Mouse (Mus musculus): Measurements from ENCODE around the gene Zswim8.

Zswim8 gene

DNA sequence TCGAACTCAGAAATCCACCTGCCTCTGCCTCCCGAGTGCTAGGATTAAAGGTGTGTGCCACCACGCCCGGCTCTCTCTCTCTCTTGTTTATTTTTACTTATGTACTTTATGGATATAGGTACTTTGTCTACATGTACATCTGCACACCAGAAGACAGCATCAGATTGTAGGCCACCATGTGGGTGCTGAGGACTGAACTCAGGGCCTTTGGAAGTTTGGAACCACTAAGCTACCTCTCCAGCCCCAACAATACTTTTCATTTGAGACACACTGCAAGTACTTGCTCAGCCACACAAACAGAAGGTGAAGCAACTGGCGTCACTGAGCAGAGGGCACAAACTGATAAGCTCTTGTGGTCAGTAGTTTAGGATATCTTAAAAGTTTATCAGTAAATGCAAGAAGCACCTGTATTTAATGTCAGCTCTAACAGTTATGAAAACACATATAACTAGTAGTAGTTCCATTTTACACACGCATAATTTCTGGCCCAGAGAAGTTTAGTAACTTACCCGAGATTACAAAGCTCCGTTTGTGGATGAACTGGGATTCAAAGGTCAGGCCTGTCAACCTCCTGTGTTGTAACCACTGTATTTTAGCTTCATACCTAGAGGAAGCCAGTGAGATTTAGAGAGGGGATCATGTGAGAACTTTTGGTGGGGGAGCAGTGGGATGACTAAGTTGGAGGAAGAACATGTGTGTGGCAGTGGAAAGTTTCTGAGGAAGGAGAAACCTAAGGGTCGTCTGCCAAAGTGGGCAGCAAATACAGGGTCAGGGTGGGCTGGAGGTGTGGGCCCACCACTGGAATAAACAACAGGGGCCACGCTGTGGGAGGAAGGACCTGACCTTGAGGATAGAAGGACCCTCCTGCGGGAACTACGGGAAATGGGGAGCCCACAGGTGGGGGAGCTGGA is 25.9 kb downstream of the Zswim8 start:
- no peak for DNase-seq

DNA sequence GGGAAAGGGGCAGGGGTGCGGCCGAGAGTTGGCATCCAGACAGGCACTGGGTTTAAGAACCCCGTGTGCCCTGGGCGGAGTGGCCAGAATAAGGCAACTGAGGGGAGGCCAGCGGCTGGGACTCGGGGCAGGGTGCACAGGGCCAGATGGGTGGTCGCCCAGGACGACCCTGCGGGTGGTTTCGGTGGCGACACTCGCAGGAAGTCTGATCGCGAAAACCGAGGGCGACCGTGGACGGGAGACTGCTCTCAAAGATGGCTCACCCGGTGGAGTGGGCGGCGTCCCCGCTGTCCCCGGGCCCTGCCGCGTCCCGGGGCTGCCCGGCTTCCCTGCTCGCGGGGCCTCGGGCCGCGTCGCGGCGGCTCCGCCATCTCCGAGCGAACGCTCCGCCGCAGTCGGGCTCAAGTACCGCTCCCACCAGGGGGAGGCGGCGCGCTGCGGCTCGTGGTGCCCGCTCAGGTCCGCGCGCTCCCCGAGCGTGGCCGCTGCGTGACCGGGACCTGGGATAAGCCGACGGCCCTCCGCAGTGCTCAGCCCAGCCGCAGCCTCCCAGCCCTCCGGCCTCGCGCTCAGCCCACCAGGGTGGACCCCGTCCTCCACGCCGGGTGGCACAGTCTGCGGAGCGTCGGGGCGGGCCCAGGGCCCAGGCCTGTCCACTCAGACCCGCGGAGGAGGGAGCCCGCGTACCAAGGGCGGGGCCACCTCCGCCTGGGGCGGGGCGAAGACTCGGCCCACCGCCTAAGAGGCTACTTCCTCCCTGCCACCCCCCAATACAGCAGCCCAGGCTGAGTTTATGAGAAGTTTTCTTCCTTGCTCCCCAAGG is 26.8 kb downstream of the Zswim8 start, which contains the start of gene Ndst2:
Ndst2 (minus strand) TSS at position 611 of the 823 bp plus-strand sequence.
- DNase-seq = peak; percentile 89 to 92

- DNase-seq = no peak
Observed at GRCm38 (mm10) chr14:20735052-20735451, 27.7 kb downstream of the Zswim8 start.

DNA sequence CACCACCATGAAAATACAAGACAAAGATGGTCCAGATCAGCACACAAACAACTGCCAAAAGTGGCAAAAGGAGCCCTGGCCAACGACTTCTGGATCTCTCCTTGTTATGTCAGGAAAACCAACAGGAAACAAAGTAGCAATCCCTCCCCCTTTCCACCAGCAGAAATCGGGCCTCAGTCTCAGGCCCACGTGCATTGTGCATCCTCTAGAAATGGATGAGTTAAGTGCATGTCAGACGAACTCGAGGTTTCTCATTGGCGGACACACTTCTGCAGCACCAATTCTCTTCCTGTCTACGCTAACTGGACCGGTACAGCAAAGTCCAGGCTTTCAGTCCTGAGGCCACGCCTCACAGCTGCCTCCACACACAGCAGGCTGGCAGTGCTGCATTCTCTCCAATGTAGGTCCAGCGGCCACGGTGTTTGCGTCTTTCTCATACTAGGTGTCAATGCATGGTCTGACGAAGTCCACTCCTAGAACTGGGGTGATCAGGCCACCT is 28.6 kb downstream of the Zswim8 start:
- DNase-seq = no peak

- peak; percentile 66 to 81 for DNase-seq
Observed at GRCm38 (mm10) chr14:20737306-20737705, 30.0 kb downstream of the Zswim8 start.

DNA sequence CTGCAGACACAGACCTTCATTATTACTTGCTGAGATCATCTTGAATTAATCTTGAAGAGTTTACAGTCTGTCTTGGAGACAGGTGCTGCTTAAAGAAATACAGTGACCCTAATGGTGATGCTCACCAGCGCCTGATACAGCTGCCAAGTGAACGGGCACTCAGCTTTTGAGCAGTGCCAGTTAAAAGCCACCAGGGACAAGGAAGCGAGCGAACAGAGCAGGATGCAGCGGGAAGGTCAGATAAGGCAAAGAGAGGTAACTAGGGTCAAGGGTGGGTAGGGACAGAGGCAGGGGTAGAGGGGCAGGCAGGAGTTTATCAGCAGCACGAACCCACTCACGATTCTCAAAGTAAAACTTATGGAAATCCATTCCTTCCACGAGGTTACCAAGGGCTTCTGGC is 31.2 kb downstream of the Zswim8 start:
- no peak for DNase-seq

- DNase-seq = peak; percentile 76 to 84
Observed at GRCm38 (mm10) chr14:20741301-20741700, 33.9 kb downstream of the Zswim8 start.

DNA sequence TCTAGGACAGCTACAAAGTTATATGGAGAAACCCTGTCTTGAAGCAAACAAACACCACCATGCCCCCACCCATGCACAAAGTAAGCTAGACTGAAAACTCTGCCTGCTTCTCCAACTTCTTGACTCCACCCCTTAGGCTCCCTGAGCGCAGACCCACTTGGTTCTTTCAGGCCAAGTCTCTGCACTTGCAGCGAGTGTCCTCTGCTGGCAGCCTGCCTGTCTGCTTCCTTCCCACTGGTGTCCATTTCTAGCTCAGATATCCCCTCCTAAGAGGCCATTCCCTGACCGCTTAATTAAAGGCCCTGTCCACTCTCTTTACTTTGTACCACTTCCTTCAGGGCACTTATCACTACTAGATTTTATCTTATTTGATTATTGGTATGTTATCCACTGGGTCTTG is 36.3 kb downstream of the Zswim8 start:
- DNase-seq = no peak

- no peak for DNase-seq
Observed at GRCm38 (mm10) chr14:20746935-20747334, 39.6 kb downstream of the Zswim8 start.

DNA sequence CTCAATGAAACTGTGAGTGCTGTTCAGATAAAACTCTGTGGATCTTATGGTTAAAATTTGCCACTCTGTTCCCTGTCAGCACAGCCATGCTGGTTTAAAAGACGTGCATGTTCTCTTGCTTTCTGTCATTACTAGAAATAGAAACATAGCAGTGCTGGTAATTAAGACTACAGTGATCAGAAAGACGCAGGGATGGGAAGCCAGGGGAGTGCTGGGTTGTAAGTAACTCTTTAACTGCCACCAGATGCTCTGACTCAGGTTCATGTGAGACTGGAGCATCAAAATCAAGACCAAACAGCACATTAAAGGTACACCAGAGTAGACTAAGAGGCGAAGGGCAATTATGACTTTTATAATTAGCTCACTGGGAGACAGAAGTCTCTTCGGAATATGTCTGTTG is 41.0 kb downstream of the Zswim8 start:
- DNase-seq = no peak

- DNase-seq = no peak
Observed at GRCm38 (mm10) chr14:20749494-20750051, 42.2 kb downstream of the Zswim8 start.

DNA sequence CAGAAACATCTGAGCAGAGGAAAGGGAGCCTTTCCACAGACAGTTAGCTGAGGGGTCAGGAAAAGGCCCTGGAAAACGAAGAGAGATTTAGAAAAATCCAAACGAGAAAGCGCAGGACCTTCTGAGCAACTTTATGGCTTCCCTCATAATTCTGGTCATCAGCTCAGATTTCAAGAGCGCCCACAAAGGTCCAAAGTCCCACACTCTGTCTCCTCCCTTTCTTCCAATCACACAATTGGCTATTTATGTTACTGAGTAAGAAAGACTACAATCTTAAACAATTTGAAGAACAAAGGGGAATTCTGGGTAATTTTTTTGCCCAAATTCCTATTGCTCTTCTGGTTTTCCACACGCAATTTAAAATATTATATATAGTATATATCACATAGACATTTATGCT is 43.2 kb downstream of the Zswim8 start:
- DNase-seq = no peak

DNA sequence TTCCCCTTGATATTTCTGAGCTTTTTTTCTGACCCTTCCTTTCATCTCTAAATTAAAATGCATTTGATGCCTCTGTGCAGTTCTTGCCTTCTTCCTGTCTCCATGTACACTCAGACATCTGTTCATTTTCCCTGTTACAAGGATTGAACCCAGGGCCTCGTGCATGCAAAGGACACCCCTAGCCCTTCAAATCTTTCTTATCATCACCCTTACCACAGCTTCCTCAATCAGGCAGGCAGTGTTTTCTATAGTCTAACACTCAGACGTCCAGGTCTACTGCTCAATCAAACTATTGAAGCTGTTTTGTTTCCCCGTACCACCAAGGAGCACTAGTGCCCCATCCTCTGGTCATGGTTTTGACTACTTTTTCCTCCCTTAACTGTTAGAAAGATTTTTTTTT is 46.4 kb downstream of the Zswim8 start:
- DNase-seq = no peak

GRCm38 (mm10) chr14:20757370-20757907 is 50.1 kb downstream of the Zswim8 start:
- no peak for DNase-seq

- DNase-seq = no peak
Observed at GRCm38 (mm10) chr14:20758768-20759435, 51.5 kb downstream of the Zswim8 start.

- DNase-seq = no peak
Observed at GRCm38 (mm10) chr14:20764942-20765341, 57.6 kb downstream of the Zswim8 start.

- DNase-seq = peak; percentile 88 to 90
Observed at GRCm38 (mm10) chr14:20765642-20766258, 58.4 kb downstream of the Zswim8 start.

GRCm38 (mm10) chr14:20767936-20768335 is 60.6 kb downstream of the Zswim8 start:
- DNase-seq = no peak

- DNase-seq = peak; percentile 90 to 93
Observed at GRCm38 (mm10) chr14:20768581-20768980, 61.2 kb downstream of the Zswim8 start.

GRCm38 (mm10) chr14:20771941-20772340 is 64.6 kb downstream of the Zswim8 start:
- no peak for DNase-seq

GRCm38 (mm10) chr14:20772808-20773207 is 65.5 kb downstream of the Zswim8 start:
- no peak for DNase-seq
